11 mouse cellular contexts compared by ENCODE assay signal in the genomic region with DNA sequence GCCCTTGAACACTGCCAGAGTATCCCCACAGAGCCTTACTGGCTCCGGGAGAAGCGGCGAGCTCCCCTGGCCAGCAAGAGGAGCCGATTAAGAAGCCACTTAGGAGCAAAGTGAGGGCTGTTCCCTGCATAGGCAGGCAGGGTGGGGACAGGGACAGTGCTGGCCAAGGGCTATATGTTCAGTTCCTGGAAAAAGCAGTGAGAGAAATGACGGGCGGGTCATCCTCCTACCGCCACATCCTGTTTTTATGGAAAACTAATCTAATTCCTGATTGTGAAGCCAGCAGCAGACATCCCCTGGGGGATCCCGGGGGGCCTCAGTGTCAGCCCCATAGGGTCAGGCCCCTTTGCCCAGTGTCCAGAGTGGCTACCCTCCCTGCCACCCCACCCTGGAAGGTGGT. TPM values are rescaled to one million over a fixed set of nuclear protein-coding genes. Genes with fewer than 3 reads are reported as not detected.
A peak's percentile ranks its signal among the peaks of the same experiment; 100 is the strongest.
DNase-seq lines count a peak whose midpoint lies in the region; ATAC-seq and TF ChIP-seq lines count a peak whose summit lies in the region.
"Had no signal": no experiment of that assay in that cellular context is flagged by ENCODE, and none has a peak within 500 bp of the region (broad histone marks: within the 10 kb centered on the region; RNA-seq: fewer than 3 reads in every experiment).

No protein-coding gene starts in this region.

- no peaks in the 10 kb centered on the region for H3K9me3 ChIP-seq in lung, embryonic 14.5 days (ENCODE audit: low read depth, low read length)
- H3K9me3 ChIP-seq in heart, embryonic 12.5 days (replicated peaks), result no peaks in the 10 kb centered on the region
- H3K9me3 ChIP-seq in liver, embryonic 15.5 days (replicated peaks), result no peaks in the 10 kb centered on the region
- no peaks in the 10 kb centered on the region for H3K9me3 ChIP-seq in midbrain, postnatal 0 days (ENCODE audit: low read length)

- H3K4me2 ChIP-seq in lung, embryonic 14.5 days, result no peak overlapping the region
- no peak overlapping the region for H3K4me2 ChIP-seq in heart, embryonic 12.5 days
- no peak overlapping the region for H3K4me2 ChIP-seq in liver, embryonic 15.5 days
- no peak overlapping the region for H3K4me2 ChIP-seq in midbrain, postnatal 0 days (ENCODE audit: low read depth, low read length, poor library complexity, severe bottlenecking)

- peak; percentile 21 to 54 for DNase-seq in heart, adult 18-20 months
- no peak for DNase-seq in heart, adult 9 months (ENCODE audit: low spot score in 2 of 2)
- no peak for DNase-seq in lung, embryonic 14.5 days
- DNase-seq in lung, adult 18-20 months, result no peak
- no peak for DNase-seq in midbrain, postnatal 0 days (ENCODE audit: low spot score)
- DNase-seq in adrenal gland, adult (ENCODE audit: inconsistent age in 2 of 2, low spot score in 1 of 2), result no peak
- DNase-seq: cerebellum, adult 18-20 months; embryo, embryonic 11 days; thymus, postnatal 25 days had no signal

- no peaks in the 10 kb centered on the region for H3K36me3 ChIP-seq in lung, embryonic 14.5 days (ENCODE audit: insufficient read depth)
- peaks cover 13% of the 10 kb centered on the region for H3K36me3 ChIP-seq in heart, embryonic 12.5 days
- peaks cover 57% of the 10 kb centered on the region for H3K36me3 ChIP-seq in liver, embryonic 15.5 days (replicated peaks)
- H3K36me3 ChIP-seq in midbrain, postnatal 0 days (ENCODE audit: insufficient read depth, low read length), result no peaks in the 10 kb centered on the region

- WGBS in lung, embryonic 14.5 days, result 68% methylated on average over 8 of the region's 8 CpGs
- 61% methylated on average over 8 of the region's 8 CpGs for WGBS in heart, embryonic 12.5 days
- 77% methylated on average over 8 of the region's 8 CpGs for WGBS in liver, embryonic 15.5 days (ENCODE audit: insufficient replicate concordance)
- 83% methylated on average over 8 of the region's 8 CpGs for WGBS in midbrain, postnatal 0 days

- H3K27ac ChIP-seq in lung, embryonic 14.5 days (ENCODE audit: low read depth), result 0 out of 2 replicates have a peak overlapping the region, but pooled peaks have one; percentile 26
- H3K27ac ChIP-seq in heart, embryonic 12.5 days (ENCODE audit: poor library complexity, severe bottlenecking), result peak overlapping the region; percentile 75
- peak overlapping the region; percentile 36 for H3K27ac ChIP-seq in liver, embryonic 15.5 days (replicated peaks)
- no peak overlapping the region for H3K27ac ChIP-seq in midbrain, postnatal 0 days (ENCODE audit: low read depth, low read length)

- peaks cover 13% of the 10 kb centered on the region for H3K4me1 ChIP-seq in lung, embryonic 14.5 days (ENCODE audit: insufficient read depth)
- H3K4me1 ChIP-seq in heart, embryonic 12.5 days (replicated peaks), result peaks cover 62% of the 10 kb centered on the region
- H3K4me1 ChIP-seq in liver, embryonic 15.5 days (replicated peaks), result peaks cover 69% of the 10 kb centered on the region
- no peaks in the 10 kb centered on the region for H3K4me1 ChIP-seq in midbrain, postnatal 0 days (ENCODE audit: insufficient read depth, low read length)

- H3K4me3 ChIP-seq in lung, embryonic 14.5 days (ENCODE audit: low read depth, low read length), result no peak overlapping the region
- H3K4me3 ChIP-seq in heart, embryonic 12.5 days, result no peak overlapping the region
- H3K4me3 ChIP-seq in liver, embryonic 15.5 days (replicated peaks), result no peak overlapping the region
- H3K4me3 ChIP-seq in midbrain, postnatal 0 days (ENCODE audit: low read depth, low read length), result no peak overlapping the region

- no peak overlapping the region for H3K9ac ChIP-seq in lung, embryonic 14.5 days
- peak overlapping the region; percentile 30 for H3K9ac ChIP-seq in heart, embryonic 12.5 days
- H3K9ac ChIP-seq in liver, embryonic 15.5 days, result no peak overlapping the region
- no peak overlapping the region for H3K9ac ChIP-seq in midbrain, postnatal 0 days (replicated peaks; ENCODE audit: low read length, poor library complexity, severe bottlenecking)

- TF ChIP-seq CTCF in lung, embryonic 14.5 days (IDR thresholded peaks at IDR 0.05; ENCODE audit: low read depth), result no peak
- TF ChIP-seq CTCF in midbrain, postnatal 0 days (IDR thresholded peaks at IDR 0.05), result no peak

- no peak for ATAC-seq in lung, embryonic 14.5 days (ENCODE audit: insufficient read depth)
- ATAC-seq in heart, embryonic 12.5 days (ENCODE audit: insufficient number of reproducible peaks, low FRiP score), result peak; percentile 51; the same call in 1 of the 2 replicates
- ATAC-seq in liver, embryonic 15.5 days (ENCODE audit: insufficient read depth), result no peak
- no peak for ATAC-seq in midbrain, postnatal 0 days (ENCODE audit: low FRiP score)

- no peaks in the 10 kb centered on the region for H3K27me3 ChIP-seq in lung, embryonic 14.5 days (ENCODE audit: insufficient read depth, low read length)
- H3K27me3 ChIP-seq in heart, embryonic 12.5 days (replicated peaks), result no peaks in the 10 kb centered on the region
- no peaks in the 10 kb centered on the region for H3K27me3 ChIP-seq in liver, embryonic 15.5 days
- no peaks in the 10 kb centered on the region for H3K27me3 ChIP-seq in midbrain, postnatal 0 days (ENCODE audit: insufficient read depth, low read length)

RNA-seq across cellular contexts. Expression of gene Piezo1, which starts 19.8 kb away (rescaled TPM):
- 10 to 100 TPM; 11.4 to 13.3 TPM for total RNA-seq in heart, adult 18-20 months (2021)
- polyA plus RNA-seq in lung, embryonic 14.5 days (2014; fragmentation: Nextera tagmentation; extraction: Ambion mirVana), result 26.6 and 27.7 TPM in 2 replicates
- 25.5 and 27.8 TPM in 2 replicates for polyA plus RNA-seq in heart, embryonic 12.5 days (2016; fragmentation: Nextera tagmentation; extraction: Ambion mirVana)
- 12.4 and 17.4 TPM in 2 replicates for polyA plus RNA-seq in liver, embryonic 15.5 days (2015; fragmentation: Nextera tagmentation; extraction: Ambion mirVana)
- 10.8 and 14.2 TPM in 2 replicates for total RNA-seq in midbrain, postnatal 0 days (2014; rRNA removed)
- polyA plus RNA-seq in midbrain, postnatal 0 days (2015; fragmentation: Nextera tagmentation; extraction: Ambion mirVana), result 1.3 and 1.8 TPM in 2 replicates

RNA-seq across cellular contexts. Expression of gene Cdt1, which starts 36.5 kb away (rescaled TPM):
- total RNA-seq in heart, adult 18-20 months (2021), result 1 to 10 TPM; 2.5 to 2.8 TPM
- polyA plus RNA-seq in lung, embryonic 14.5 days (2014; fragmentation: Nextera tagmentation; extraction: Ambion mirVana), result 47.1 and 50.3 TPM in 2 replicates
- polyA plus RNA-seq in heart, embryonic 12.5 days (2016; fragmentation: Nextera tagmentation; extraction: Ambion mirVana), result 36.9 and 38.9 TPM in 2 replicates
- polyA plus RNA-seq in liver, embryonic 15.5 days (2015; fragmentation: Nextera tagmentation; extraction: Ambion mirVana), result 45.9 and 46.0 TPM in 2 replicates
- 9.2 and 15.6 TPM in 2 replicates for total RNA-seq in midbrain, postnatal 0 days (2014; rRNA removed)
- polyA plus RNA-seq in midbrain, postnatal 0 days (2015; fragmentation: Nextera tagmentation; extraction: Ambion mirVana), result 6.4 TPM in 2 replicates

RNA-seq across cellular contexts. Expression of gene Aprt, which starts 45.4 kb away (rescaled TPM):
- total RNA-seq in heart, adult 18-20 months (2021), result 10 to 100 TPM; 40.8 to 42.7 TPM
- 338 and 366 TPM in 2 replicates for polyA plus RNA-seq in lung, embryonic 14.5 days (2014; fragmentation: Nextera tagmentation; extraction: Ambion mirVana)
- 209 and 232 TPM in 2 replicates for polyA plus RNA-seq in heart, embryonic 12.5 days (2016; fragmentation: Nextera tagmentation; extraction: Ambion mirVana)
- 187 and 214 TPM in 2 replicates for polyA plus RNA-seq in liver, embryonic 15.5 days (2015; fragmentation: Nextera tagmentation; extraction: Ambion mirVana)
- total RNA-seq in midbrain, postnatal 0 days (2014; rRNA removed), result 83.9 and 97.2 TPM in 2 replicates
- polyA plus RNA-seq in midbrain, postnatal 0 days (2015; fragmentation: Nextera tagmentation; extraction: Ambion mirVana), result 157 and 170 TPM in 2 replicates

RNA-seq across cellular contexts. Expression of gene Ctu2, which starts 55.4 kb away (rescaled TPM):
- total RNA-seq in heart, adult 18-20 months (2021), result 1 to 10 TPM; 5.8 to 8.0 TPM
- 45.4 and 56.2 TPM in 2 replicates for polyA plus RNA-seq in lung, embryonic 14.5 days (2014; fragmentation: Nextera tagmentation; extraction: Ambion mirVana)
- polyA plus RNA-seq in heart, embryonic 12.5 days (2016; fragmentation: Nextera tagmentation; extraction: Ambion mirVana), result 30.0 and 31.1 TPM in 2 replicates
- polyA plus RNA-seq in liver, embryonic 15.5 days (2015; fragmentation: Nextera tagmentation; extraction: Ambion mirVana), result 12.4 and 13.1 TPM in 2 replicates
- 37.7 and 52.6 TPM in 2 replicates for total RNA-seq in midbrain, postnatal 0 days (2014; rRNA removed)
- polyA plus RNA-seq in midbrain, postnatal 0 days (2015; fragmentation: Nextera tagmentation; extraction: Ambion mirVana), result 95.0 and 99.5 TPM in 2 replicates

RNA-seq across cellular contexts. Expression of gene Rnf166, which starts 55.4 kb away (rescaled TPM):
- total RNA-seq in heart, adult 18-20 months (2021), result 10 to 100 TPM; 42.1 to 51.7 TPM
- polyA plus RNA-seq in lung, embryonic 14.5 days (2014; fragmentation: Nextera tagmentation; extraction: Ambion mirVana), result 34.7 and 37.2 TPM in 2 replicates
- polyA plus RNA-seq in heart, embryonic 12.5 days (2016; fragmentation: Nextera tagmentation; extraction: Ambion mirVana), result 33.7 and 39.7 TPM in 2 replicates
- polyA plus RNA-seq in liver, embryonic 15.5 days (2015; fragmentation: Nextera tagmentation; extraction: Ambion mirVana), result 11.5 and 15.1 TPM in 2 replicates
- 26.4 and 40.8 TPM in 2 replicates for total RNA-seq in midbrain, postnatal 0 days (2014; rRNA removed)
- polyA plus RNA-seq in midbrain, postnatal 0 days (2015; fragmentation: Nextera tagmentation; extraction: Ambion mirVana), result 25.1 and 26.5 TPM in 2 replicates

Comparison
In these comparisons a context has a peak if more than half of its experiments do, and no peak if none do; other contexts are left out.
1. DNase-seq: peak in heart, adult 18-20 months (2 of 2); none in heart, adult 9 months (0 of 2), lung, embryonic 14.5 days (single experiment), lung, adult 18-20 months (0 of 2), midbrain, postnatal 0 days (single experiment) and adrenal gland, adult (0 of 2).